Mouse (Mus musculus): ENCODE results near the gene E130218I03Rik. TPM values are rescaled to one million over a fixed set of nuclear protein-coding genes. Genes with fewer than 3 reads are reported as not detected.
"Not testable (repeated sequence)": the region's sequence is repeated elsewhere in the genome, so short reads cannot be mapped to it uniquely, and the experiment has no call there.

Gene E130218I03Rik
- polyA plus RNA-seq, 1 experiment from 2014 or later: 0.35 TPM

DNA sequence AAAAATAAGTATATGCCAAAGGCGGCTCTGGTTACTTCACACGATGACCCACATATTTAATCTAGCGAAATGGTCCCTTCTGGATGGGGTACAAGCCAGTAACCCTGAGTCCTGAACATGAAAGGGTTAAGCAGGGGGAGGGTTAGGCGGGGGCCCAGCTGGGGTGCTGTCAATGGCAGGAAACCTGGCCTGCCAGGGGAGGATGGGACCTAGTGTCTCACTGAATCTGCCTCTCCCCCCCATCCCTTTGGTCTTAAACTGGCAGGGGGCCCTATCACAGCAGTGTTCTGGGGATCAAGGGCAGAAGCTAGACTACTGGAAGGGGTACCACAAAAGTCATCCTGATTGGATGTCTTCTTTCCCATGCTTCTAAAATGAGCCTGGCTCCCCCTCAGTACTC is 12.4 kb downstream of the E130218I03Rik start:
- 24% methylated on average over 4 of the region's 4 CpGs for WGBS
- Histone ChIP-seq H3K9me3 (ENCODE audit: control insufficient read depth, low read length) (no peaks in the 10 kb centered on the region), H3K27me3 (ENCODE audit: control insufficient read depth, insufficient read depth, low read length) (peaks cover 28% of the 10 kb centered on the region), H3K4me1 (ENCODE audit: control insufficient read depth, insufficient read depth, low read length) (peaks cover 35% of the 10 kb centered on the region), H3K4me3 (ENCODE audit: low read depth, low read length) (no peak overlapping the region), H3K36me3 (ENCODE audit: control insufficient read depth, insufficient read depth, low read length) (no peaks in the 10 kb centered on the region), H3K4me2 (ENCODE audit: low read depth, severe bottlenecking) (no peak overlapping the region), H3K9ac (ENCODE audit: low read length) (no peak overlapping the region), H3K27ac (replicated peaks; ENCODE audit: low read depth, low read length) (no peak overlapping the region)
- DNase-seq (ENCODE audit: low spot score): peak; percentile 27
- no peak for ATAC-seq (ENCODE audit: insufficient number of reproducible peaks, low FRiP score, low TSS enrichment, low read depth)

DNA sequence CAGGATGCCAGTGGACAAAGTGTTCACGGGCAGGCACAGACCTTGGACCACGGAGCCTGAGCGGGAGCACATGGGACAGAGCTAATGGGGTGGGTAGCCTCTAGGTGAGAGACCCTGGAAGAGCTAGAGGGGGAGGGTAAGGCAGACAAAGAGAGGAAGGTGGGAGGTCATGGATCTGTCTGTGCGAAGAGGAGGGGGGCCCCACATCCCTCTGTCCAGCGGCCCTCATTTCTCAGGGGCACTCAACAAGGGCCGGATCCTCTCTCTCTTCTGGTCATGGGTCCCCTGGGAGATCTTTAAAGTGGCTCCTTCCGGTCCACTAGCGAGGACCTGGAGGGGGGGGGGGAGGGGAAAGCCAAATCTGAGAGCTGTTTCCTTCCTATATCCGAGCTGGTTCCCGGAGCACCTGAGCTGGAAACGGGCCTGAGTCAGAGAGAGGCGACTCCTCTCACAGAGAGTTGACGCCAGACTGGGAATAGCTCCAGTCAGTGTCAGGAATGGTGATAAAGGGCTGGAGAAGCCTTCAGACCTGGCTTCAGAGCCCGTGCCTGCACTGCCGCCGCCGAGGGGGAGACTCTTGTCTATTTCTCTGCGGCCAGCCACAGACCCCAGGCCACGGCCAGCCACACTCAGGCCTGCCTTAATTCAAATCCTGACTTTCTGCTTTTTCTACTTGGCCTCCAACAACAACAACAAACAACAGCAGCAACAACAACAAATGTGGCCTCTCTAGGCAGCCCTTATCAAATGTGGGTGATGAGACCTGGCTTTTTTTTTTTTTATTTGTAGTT is 13.1 kb downstream of the E130218I03Rik start:
- no peak overlapping the region for H3K4me2 ChIP-seq (ENCODE audit: low read depth, severe bottlenecking)
- H3K4me3 ChIP-seq (ENCODE audit: low read depth, low read length): no peak overlapping the region
- no peak for ATAC-seq (ENCODE audit: insufficient number of reproducible peaks, low FRiP score, low TSS enrichment, low read depth)
- no peak overlapping the region for H3K9ac ChIP-seq (ENCODE audit: low read length)
- DNase-seq (ENCODE audit: low spot score): peak; percentile 43
- peaks cover 22% of the 10 kb centered on the region for H3K27me3 ChIP-seq (ENCODE audit: control insufficient read depth, insufficient read depth, low read length)
- no peaks in the 10 kb centered on the region for H3K36me3 ChIP-seq (ENCODE audit: control insufficient read depth, insufficient read depth, low read length)
- H3K27ac ChIP-seq (replicated peaks; ENCODE audit: low read depth, low read length): no peak overlapping the region
- H3K9me3 ChIP-seq (ENCODE audit: control insufficient read depth, low read length): no peaks in the 10 kb centered on the region
- H3K4me1 ChIP-seq (ENCODE audit: control insufficient read depth, insufficient read depth, low read length): peaks cover 32% of the 10 kb centered on the region
- 5% methylated on average over 19 of the region's 19 CpGs for WGBS

DNA sequence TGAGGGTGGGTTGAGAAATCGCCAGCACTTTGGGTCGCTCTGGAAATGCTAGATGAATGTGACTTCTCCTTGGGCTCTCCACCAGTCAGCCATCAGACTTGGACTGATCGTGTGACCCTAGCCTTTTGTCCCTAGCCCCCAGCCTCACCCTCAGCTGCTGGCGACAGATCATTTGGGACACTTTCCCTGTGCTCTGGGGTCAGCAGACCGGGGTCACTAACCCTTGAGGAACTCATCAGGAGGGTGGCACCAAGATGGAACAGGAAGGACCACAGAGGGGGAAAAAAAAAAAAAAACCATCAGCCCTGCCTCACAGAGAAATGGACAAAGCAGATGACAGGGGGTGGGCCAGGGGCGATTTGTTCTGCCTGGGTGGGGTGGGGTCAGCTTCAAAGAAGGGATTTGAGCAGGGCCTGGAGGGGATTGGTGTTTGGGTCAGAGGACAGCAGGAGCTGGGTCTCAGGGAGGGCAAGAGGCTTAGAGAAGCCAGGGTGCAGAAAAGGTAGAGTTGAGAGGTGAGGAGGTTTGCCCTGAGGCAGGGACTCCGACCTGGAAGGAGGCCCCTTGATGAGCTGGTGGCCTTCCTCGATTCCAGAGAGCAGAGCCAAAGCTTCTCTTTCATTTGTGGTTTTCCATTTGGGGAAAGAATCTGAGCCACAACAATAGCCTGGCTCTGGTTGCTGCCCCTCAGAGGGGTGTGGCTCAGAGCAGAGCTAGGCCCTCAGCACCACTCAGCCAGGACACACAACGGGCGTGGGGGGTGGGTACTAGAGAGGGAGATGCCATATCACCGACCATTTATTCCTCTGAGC is 13.9 kb downstream of the E130218I03Rik start:
- H3K9me3 ChIP-seq (ENCODE audit: control insufficient read depth, low read length): no peaks in the 10 kb centered on the region
- no peaks in the 10 kb centered on the region for H3K36me3 ChIP-seq (ENCODE audit: control insufficient read depth, insufficient read depth, low read length)
- no peak overlapping the region for H3K9ac ChIP-seq (ENCODE audit: low read length)
- H3K27me3 ChIP-seq (ENCODE audit: control insufficient read depth, insufficient read depth, low read length): peaks cover 14% of the 10 kb centered on the region
- H3K4me2 ChIP-seq (ENCODE audit: low read depth, severe bottlenecking): no peak overlapping the region
- H3K4me1 ChIP-seq (ENCODE audit: control insufficient read depth, insufficient read depth, low read length): peaks cover 24% of the 10 kb centered on the region
- DNase-seq (ENCODE audit: low spot score) (peak; percentile 22), ATAC-seq (ENCODE audit: insufficient number of reproducible peaks, low FRiP score, low TSS enrichment, low read depth) (no peak)
- no peak overlapping the region for H3K4me3 ChIP-seq (ENCODE audit: low read depth, low read length)
- H3K27ac ChIP-seq (replicated peaks; ENCODE audit: low read depth, low read length): no peak overlapping the region
- WGBS: 16% methylated on average over 11 of the region's 11 CpGs

DNA sequence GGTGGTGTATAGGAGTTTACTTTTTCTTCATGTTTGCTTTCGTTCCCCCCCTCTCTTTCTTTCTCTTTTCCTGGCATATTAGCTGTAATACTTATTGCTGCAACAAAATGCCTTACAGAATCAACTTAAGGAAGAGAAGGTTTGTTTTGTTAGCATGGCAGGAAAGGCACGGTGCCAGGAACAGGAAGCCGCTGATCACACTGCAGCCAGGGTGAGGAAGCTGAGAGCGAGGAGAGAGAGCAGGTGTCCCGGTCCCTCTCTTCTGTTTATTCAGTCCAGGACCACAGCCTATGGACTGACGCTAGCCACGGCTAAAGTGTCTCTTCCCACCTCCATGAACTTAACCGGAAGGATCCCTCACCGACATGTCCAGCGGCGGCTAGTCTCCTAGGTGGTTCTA is 14.9 kb downstream of the E130218I03Rik start:
- DNase-seq (ENCODE audit: low spot score): no peak
- 84% methylated on average over 11 of the region's 11 CpGs for WGBS

DNA sequence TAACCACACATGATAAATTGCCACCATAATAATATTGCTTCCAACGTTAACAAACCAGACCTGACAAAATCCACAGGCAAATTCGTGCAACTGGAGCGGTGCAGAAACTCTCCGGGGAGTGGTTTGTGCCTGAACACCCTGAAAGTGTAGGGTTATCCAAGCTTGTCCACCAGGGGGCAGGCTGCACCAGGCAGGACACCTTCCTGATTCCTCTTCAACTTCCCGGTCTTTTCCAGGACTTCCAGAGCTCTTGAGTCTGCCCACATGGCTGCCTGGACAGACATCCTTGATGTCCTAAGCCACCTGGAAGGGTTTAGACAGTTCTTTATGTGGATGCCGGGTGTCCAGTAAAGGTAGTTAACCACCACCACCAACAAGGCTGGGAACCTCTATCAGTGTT is 19.7 kb downstream of the E130218I03Rik start:
- no peaks in the 10 kb centered on the region for H3K36me3 ChIP-seq (ENCODE audit: control insufficient read depth, insufficient read depth, low read length)
- 34% methylated on average over 6 of the region's 6 CpGs for WGBS
- no peak overlapping the region for H3K4me3 ChIP-seq (ENCODE audit: low read depth, low read length)
- H3K27ac ChIP-seq (replicated peaks; ENCODE audit: low read depth, low read length): no peak overlapping the region
- no peaks in the 10 kb centered on the region for H3K9me3 ChIP-seq (ENCODE audit: control insufficient read depth, low read length)
- H3K4me2 ChIP-seq (ENCODE audit: low read depth, severe bottlenecking): no peak overlapping the region
- H3K9ac ChIP-seq (ENCODE audit: low read length): no peak overlapping the region
- DNase-seq (ENCODE audit: low spot score): peak; percentile 76
- no peak for ATAC-seq (ENCODE audit: insufficient number of reproducible peaks, low FRiP score, low TSS enrichment, low read depth)
- H3K4me1 ChIP-seq (ENCODE audit: control insufficient read depth, insufficient read depth, low read length): no peaks in the 10 kb centered on the region
- no peaks in the 10 kb centered on the region for H3K27me3 ChIP-seq (ENCODE audit: control insufficient read depth, insufficient read depth, low read length)

More for the DNA sequence above, 14.9 kb downstream of the E130218I03Rik start:
- no peak overlapping the region for H3K27ac ChIP-seq (replicated peaks; ENCODE audit: low read depth, low read length)
- no peak overlapping the region for H3K4me3 ChIP-seq (ENCODE audit: low read depth, low read length)
- no peaks in the 10 kb centered on the region for H3K36me3 ChIP-seq (ENCODE audit: control insufficient read depth, insufficient read depth, low read length)
- H3K4me1 ChIP-seq (ENCODE audit: control insufficient read depth, insufficient read depth, low read length): peaks cover 20% of the 10 kb centered on the region
- H3K9me3 ChIP-seq (ENCODE audit: control insufficient read depth, low read length): no peaks in the 10 kb centered on the region
- no peak for ATAC-seq (ENCODE audit: insufficient number of reproducible peaks, low FRiP score, low TSS enrichment, low read depth)
- H3K4me2 ChIP-seq (ENCODE audit: low read depth, severe bottlenecking): no peak overlapping the region
- H3K27me3 ChIP-seq (ENCODE audit: control insufficient read depth, insufficient read depth, low read length): peaks cover 5% of the 10 kb centered on the region
- no peak overlapping the region for H3K9ac ChIP-seq (ENCODE audit: low read length)

DNA sequence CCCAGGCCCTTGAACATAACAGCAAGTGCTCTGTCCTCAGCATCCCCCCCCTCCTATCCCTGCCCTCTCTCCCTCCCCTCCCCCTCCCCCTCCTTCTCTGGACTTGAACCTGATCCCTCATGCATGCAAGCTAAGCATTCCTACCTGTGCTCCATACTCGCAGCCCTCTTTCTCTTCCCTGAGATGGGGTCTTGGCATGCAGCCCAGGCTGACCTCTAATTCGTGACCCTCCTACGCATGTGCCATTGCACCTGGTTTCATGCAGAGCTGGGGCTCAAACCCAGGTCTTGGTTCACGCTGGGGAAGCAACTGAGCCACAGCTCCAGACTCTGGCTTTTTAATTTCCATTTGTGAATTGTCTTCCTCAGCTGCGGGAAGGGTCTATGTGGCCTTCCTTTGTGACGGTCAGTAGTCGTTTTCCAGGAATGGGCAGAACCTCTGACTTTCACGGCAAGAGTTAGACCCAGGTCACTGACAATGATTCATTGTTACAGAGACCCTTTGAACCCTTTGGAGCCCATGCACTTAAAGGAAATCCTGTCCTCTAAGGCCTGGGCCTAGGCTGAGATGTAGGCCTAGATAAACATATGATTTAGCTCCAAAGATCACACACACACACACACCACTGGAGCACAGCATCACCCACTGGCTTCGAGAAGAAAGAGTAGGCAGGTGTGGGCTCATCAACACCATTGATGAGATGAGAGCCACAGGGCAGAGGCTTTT is 22.6 kb downstream of the E130218I03Rik start:
- Histone ChIP-seq H3K4me3 (ENCODE audit: low read depth, low read length) (no peak overlapping the region), H3K9me3 (ENCODE audit: control insufficient read depth, low read length) (no peaks in the 10 kb centered on the region), H3K9ac (ENCODE audit: low read length) (no peak overlapping the region), H3K27ac (replicated peaks; ENCODE audit: low read depth, low read length) (no peak overlapping the region), H3K27me3 (ENCODE audit: control insufficient read depth, insufficient read depth, low read length) (no peaks in the 10 kb centered on the region), H3K4me2 (ENCODE audit: low read depth, severe bottlenecking) (no peak overlapping the region), H3K36me3 (ENCODE audit: control insufficient read depth, insufficient read depth, low read length) (no peaks in the 10 kb centered on the region), H3K4me1 (ENCODE audit: control insufficient read depth, insufficient read depth, low read length) (no peaks in the 10 kb centered on the region)
- no peak for DNase-seq (ENCODE audit: low spot score)
- no peak for ATAC-seq (ENCODE audit: insufficient number of reproducible peaks, low FRiP score, low TSS enrichment, low read depth)
- WGBS: 68% methylated on average over 9 of the region's 9 CpGs

DNA sequence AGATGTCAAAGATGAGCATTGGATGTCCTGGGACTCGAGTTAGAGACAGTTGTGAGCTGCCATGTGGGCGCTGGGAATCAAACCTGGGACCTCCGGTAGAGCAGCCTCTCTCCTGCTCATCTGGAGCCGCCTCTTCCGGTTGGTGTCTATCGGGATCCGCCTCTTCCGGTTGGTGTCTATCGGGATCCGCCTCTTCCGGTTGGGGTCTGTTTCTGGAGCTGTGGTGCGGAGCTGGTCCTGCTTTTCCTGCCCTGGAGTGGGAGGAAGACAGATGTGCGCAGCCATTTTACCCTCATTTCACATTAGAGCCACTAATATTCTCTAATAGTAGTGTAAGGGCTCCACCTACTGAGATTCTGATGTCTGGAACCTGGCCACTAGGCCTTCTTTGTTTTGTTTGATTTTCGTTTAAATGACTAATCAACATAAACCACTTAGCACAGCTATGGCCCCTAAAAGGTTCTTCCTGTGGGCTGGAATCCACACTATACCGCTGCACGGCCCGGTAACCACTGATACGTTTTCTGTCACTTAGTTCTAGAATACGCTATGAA is 24.7 kb downstream of the E130218I03Rik start:
- Histone ChIP-seq H3K9me3 (ENCODE audit: control insufficient read depth, low read length) (no peaks in the 10 kb centered on the region), H3K9ac (ENCODE audit: low read length) (no peak overlapping the region), H3K27ac (replicated peaks; ENCODE audit: low read depth, low read length) (no peak overlapping the region), H3K36me3 (ENCODE audit: control insufficient read depth, insufficient read depth, low read length) (no peaks in the 10 kb centered on the region), H3K27me3 (ENCODE audit: control insufficient read depth, insufficient read depth, low read length) (no peaks in the 10 kb centered on the region), H3K4me1 (ENCODE audit: control insufficient read depth, insufficient read depth, low read length) (no peaks in the 10 kb centered on the region), H3K4me3 (ENCODE audit: low read depth, low read length) (no peak overlapping the region), H3K4me2 (ENCODE audit: low read depth, severe bottlenecking) (no peak overlapping the region)
- 88% methylated on average over 19 of the region's 19 CpGs for WGBS
- no peak for ATAC-seq (ENCODE audit: insufficient number of reproducible peaks, low FRiP score, low TSS enrichment, low read depth)
- no peak for DNase-seq (ENCODE audit: low spot score)

DNA sequence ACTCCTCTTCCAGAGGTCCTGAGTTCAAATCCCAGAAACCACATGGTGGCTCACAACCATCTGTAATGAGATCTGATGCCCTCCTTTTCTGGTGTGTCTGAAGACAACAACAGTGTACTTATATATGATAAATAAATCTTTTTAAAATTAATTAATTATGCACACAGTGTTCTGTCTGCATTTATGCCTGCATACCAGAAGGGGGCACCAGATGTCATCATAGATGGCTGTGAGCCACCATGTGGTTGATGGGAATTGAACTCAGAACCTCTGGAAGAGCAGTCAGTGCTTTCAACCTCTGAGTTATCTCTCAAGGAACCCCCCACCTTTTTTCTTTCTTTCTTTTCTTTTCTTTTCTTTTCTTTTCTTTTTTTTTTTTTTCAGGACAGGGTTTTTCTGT is 26.2 kb downstream of the E130218I03Rik start:
- not testable (repeated sequence) for DNase-seq (ENCODE audit: low spot score); H3K36me3 ChIP-seq (ENCODE audit: control insufficient read depth, insufficient read depth, low read length); H3K27me3 ChIP-seq (ENCODE audit: control insufficient read depth, insufficient read depth, low read length); H3K9ac ChIP-seq (ENCODE audit: low read length); H3K9me3 ChIP-seq (ENCODE audit: control insufficient read depth, low read length); ATAC-seq (ENCODE audit: insufficient number of reproducible peaks, low FRiP score, low TSS enrichment, low read depth); H3K4me2 ChIP-seq (ENCODE audit: low read depth, severe bottlenecking); H3K4me3 ChIP-seq (ENCODE audit: low read depth, low read length); H3K27ac ChIP-seq (replicated peaks; ENCODE audit: low read depth, low read length); H3K4me1 ChIP-seq (ENCODE audit: control insufficient read depth, insufficient read depth, low read length)

Data from limb, embryonic 11.5 days (tissue).